Mouse (Mus musculus) heart, embryonic 16.5 days (tissue): ENCODE data around the gene Mrpl58. TPM values are rescaled to one million over a fixed set of nuclear protein-coding genes. Genes with fewer than 3 reads are reported as not detected.

Source experiments
- ATAC-seq: fragments of 200-750 bp; cut with Nextera tagmentation; replicated peaks from 2 replicates; pipeline ENCODE4 v1.8.0; 2017; ENCODE audit warnings: moderate number of reproducible peaks; ENCODE audit not compliant: insufficient read depth, low FRiP score; ENCODE audit errors: extremely low read depth
- H3K27ac ChIP-seq: fragments of 300-500 bp; sonication (generic); 2 replicates; pipeline ENCODE4 v1.5.1; 2014; ENCODE audit warnings: mild to moderate bottlenecking, low read length, control low read depth, moderate library complexity
- H3K27me3 ChIP-seq: fragments of 300-500 bp; sonication (generic); 2 replicates; pipeline ENCODE4 v1.6.1; 2014; ENCODE audit warnings: low read length, mixed read lengths; ENCODE audit not compliant: control insufficient read depth, insufficient read depth
- H3K36me3 ChIP-seq: fragments of 300-500 bp; sonication (generic); 2 replicates; pipeline ENCODE4 v1.6.1; 2014; ENCODE audit not compliant: control insufficient read depth, insufficient read depth
- H3K4me1 ChIP-seq: fragments of 300-500 bp; sonication (generic); 2 replicates; pipeline ENCODE4 v1.6.1; 2014; ENCODE audit warnings: low read length, mixed read lengths; ENCODE audit not compliant: control insufficient read depth, insufficient read depth
- H3K4me2 ChIP-seq: fragments of 300-500 bp; sonication (generic); 2 replicates; pipeline ENCODE4 v1.6.1; 2014; ENCODE audit warnings: low read depth, mild to moderate bottlenecking, control low read depth, low read length
- H3K4me3 ChIP-seq: fragments of 300-500 bp; sonication (generic); 2 replicates; pipeline ENCODE4 v1.5.1; 2014; ENCODE audit warnings: mild to moderate bottlenecking, control low read depth, low read length
- H3K9ac ChIP-seq: fragments of 300-500 bp; sonication (generic); 2 replicates; pipeline ENCODE4 v1.6.1; 2014; ENCODE audit warnings: low read length, control low read depth
- H3K9me3 ChIP-seq: fragments of 300-500 bp; sonication (generic); replicated peaks from 2 replicates; pipeline ENCODE4 v1.6.1; 2016; ENCODE audit warnings: low read length; ENCODE audit not compliant: control insufficient read depth
- WGBS: fragments of 180-500 bp; shearing (Covaris S2); extraction: QIAGEN DNeasy Blood & Tissue Kit; methylation state at CpG from one replicate; pipeline ENCODE4 v1.1.7; 2014; 5-methylcytosine and 5-hydroxymethylcytosine counted together
- polyA plus RNA-seq: library from polyadenylated mRNA; unstranded; fragments of >200 nt; fragmentation: Nextera tagmentation; extraction: Ambion mirVana; gene quantifications from 2 replicates; pipeline ENCODE4 v1.2.1, GENCODE M21; 2015

Mrpl58 gene
- polyA plus RNA-seq, 1 experiment from 2014 or later: 179 TPM

- Histone ChIP-seq H3K9me3 (no peaks in the 10 kb centered on the region), H3K27me3 (no peaks in the 10 kb centered on the region), H3K4me1 (peaks cover 3% of the 10 kb centered on the region; the same call in 1 of the 2 replicates), H3K4me3 (no peak overlapping the region), H3K9ac (peak overlapping the region; percentile 18; the same call in 1 of the 2 replicates), H3K36me3 (peaks cover 37% of the 10 kb centered on the region), H3K27ac (peak overlapping the region; percentile 44), H3K4me2 (0 out of 2 replicates have a peak overlapping the region, but pooled peaks have one; percentile 8)
- 35% methylated on average over 20 of the region's 20 CpGs for WGBS
- peak; percentile 71 for ATAC-seq
Observed at GRCm38 (mm10) chr11:115427482-115428331, 24.2 kb downstream of the Mrpl58 start.

- H3K27me3 ChIP-seq: no peaks in the 10 kb centered on the region
- H3K9ac ChIP-seq: no peak overlapping the region
- H3K27ac ChIP-seq: no peak overlapping the region
- no peak overlapping the region for H3K4me3 ChIP-seq
- peaks cover 3% of the 10 kb centered on the region; the same call in 1 of the 2 replicates for H3K4me1 ChIP-seq
- H3K36me3 ChIP-seq: peaks cover 37% of the 10 kb centered on the region
- ATAC-seq: no peak
- H3K4me2 ChIP-seq: no peak overlapping the region
- WGBS: 81% methylated on average over 7 of the region's 7 CpGs
- no peaks in the 10 kb centered on the region for H3K9me3 ChIP-seq
Observed at GRCm38 (mm10) chr11:115429307-115429706, 25.8 kb downstream of the Mrpl58 start.

GRCm38 (mm10) chr11:115430561-115430960, 27.0 kb downstream of the Mrpl58 start:
- Histone ChIP-seq H3K4me3 (no peak overlapping the region), H3K4me2 (no peak overlapping the region), H3K9me3 (no peaks in the 10 kb centered on the region), H3K36me3 (peaks cover 28% of the 10 kb centered on the region), H3K27me3 (no peaks in the 10 kb centered on the region), H3K9ac (no peak overlapping the region), H3K4me1 (peaks cover 9% of the 10 kb centered on the region), H3K27ac (no peak overlapping the region)
- WGBS: 90% methylated on average over 6 of the region's 6 CpGs
- ATAC-seq: no peak

DNA sequence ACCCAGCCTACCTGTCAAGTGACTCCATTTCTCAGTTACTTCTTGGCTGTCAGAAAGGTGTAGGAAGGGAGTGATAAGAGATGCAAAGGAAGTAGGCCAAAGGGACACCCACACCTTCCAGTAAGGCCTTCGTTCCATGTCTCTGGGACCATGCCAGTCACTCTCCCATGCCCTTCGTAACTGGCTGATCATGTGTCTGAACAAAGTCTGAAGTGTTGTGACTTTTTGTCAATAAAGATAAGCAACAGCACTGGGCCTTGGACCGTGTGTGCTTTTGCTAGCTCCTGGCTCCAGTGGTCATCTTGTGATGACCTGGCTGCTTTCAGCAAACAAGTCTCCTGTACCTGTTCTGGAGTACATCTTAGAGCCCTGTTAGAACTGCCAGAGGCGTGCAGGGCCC, 29.3 kb downstream of the Mrpl58 start:
- 71% methylated on average over 4 of the region's 4 CpGs for WGBS
- ATAC-seq: no peak
- H3K9ac ChIP-seq: no peak overlapping the region
- H3K4me1 ChIP-seq: peaks cover 12% of the 10 kb centered on the region
- H3K27me3 ChIP-seq: no peaks in the 10 kb centered on the region
- no peaks in the 10 kb centered on the region for H3K9me3 ChIP-seq
- no peak overlapping the region for H3K4me3 ChIP-seq
- H3K36me3 ChIP-seq: peaks cover 28% of the 10 kb centered on the region
- no peak overlapping the region for H3K4me2 ChIP-seq
- no peak overlapping the region for H3K27ac ChIP-seq

DNA sequence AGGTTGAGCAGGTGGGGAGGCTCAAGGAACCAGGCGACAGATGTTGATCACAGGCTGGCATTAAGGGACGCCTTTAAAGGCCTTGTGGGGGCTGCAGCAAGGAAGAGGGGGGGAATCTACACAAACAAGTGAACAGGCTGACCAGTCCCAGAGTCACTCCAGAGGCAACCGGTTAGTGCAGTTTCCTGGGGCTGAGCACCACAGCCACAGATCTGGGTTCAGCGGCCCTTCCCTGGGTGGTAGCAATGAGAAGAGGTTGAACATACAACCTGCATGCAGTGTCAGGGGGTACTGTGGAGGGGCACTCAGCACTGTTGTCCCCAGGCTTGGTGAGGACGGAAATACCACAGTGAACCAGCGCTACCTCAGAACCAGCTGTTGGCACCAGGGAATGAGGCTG, 29.8 kb downstream of the Mrpl58 start:
- Histone ChIP-seq H3K36me3 (peaks cover 28% of the 10 kb centered on the region), H3K27me3 (no peaks in the 10 kb centered on the region), H3K9me3 (no peaks in the 10 kb centered on the region), H3K4me1 (peaks cover 12% of the 10 kb centered on the region), H3K27ac (no peak overlapping the region), H3K4me2 (no peak overlapping the region), H3K4me3 (no peak overlapping the region), H3K9ac (no peak overlapping the region)
- 82% methylated on average over 6 of the region's 6 CpGs for WGBS
- ATAC-seq: no peak

- Histone ChIP-seq H3K9ac (peak overlapping the region; percentile 70), H3K4me1 (peaks cover 12% of the 10 kb centered on the region), H3K27me3 (no peaks in the 10 kb centered on the region), H3K4me2 (peak overlapping the region; percentile 75), H3K4me3 (peak overlapping the region; percentile 48), H3K27ac (0 out of 2 replicates have a peak overlapping the region, but pooled peaks have one; percentile 13), H3K9me3 (0 out of 2 replicates have a peak, but pooled peaks cover 2% of the 10 kb centered on the region), H3K36me3 (peaks cover 12% of the 10 kb centered on the region; the same call in 1 of the 2 replicates)
- WGBS: 7% methylated on average over 31 of the region's 31 CpGs
- peak; percentile 50; the same call in 1 of the 2 replicates for ATAC-seq
Observed at GRCm38 (mm10) chr11:115435596-115436337, 32.2 kb downstream of the Mrpl58 start.

DNA sequence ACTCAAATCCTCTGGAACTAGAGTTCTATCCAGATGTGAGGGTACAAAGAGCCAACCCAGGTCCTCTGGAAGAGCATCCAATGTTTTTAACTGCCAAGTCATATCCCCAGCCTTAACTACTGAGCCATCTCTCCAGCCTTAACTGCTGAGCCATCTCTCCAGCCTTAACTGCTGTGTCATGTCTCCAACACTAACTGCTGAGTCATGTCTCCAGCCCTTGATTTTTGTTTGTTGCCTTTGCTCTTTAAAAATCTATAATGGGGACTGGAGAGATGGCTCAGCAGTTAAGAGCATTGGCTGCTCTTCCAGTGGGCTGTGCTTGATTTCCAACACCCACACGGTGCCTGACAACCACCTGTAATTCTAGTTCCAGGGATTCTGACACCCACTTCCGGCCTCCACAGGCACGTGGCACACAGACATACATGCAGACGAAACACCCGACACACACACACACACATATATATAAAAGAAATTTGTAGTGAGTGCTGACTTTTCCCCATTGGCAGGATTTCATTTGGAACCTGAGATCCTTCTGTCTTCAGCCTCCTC, 34.1 kb downstream of the Mrpl58 start:
- WGBS: 62% methylated on average over 5 of the region's 5 CpGs
- Histone ChIP-seq H3K4me3 (no peak overlapping the region), H3K4me2 (no peak overlapping the region), H3K36me3 (no peaks in the 10 kb centered on the region), H3K9me3 (0 out of 2 replicates have a peak, but pooled peaks cover 2% of the 10 kb centered on the region), H3K4me1 (peaks cover 12% of the 10 kb centered on the region), H3K9ac (no peak overlapping the region), H3K27ac (no peak overlapping the region), H3K27me3 (no peaks in the 10 kb centered on the region)
- ATAC-seq: no peak

GRCm38 (mm10) chr11:115439326-115439725, 35.8 kb downstream of the Mrpl58 start:
- no peak for ATAC-seq
- Histone ChIP-seq H3K4me2 (no peak overlapping the region), H3K9me3 (0 out of 2 replicates have a peak, but pooled peaks cover 2% of the 10 kb centered on the region), H3K27me3 (no peaks in the 10 kb centered on the region), H3K9ac (no peak overlapping the region), H3K27ac (no peak overlapping the region), H3K4me1 (peaks cover 12% of the 10 kb centered on the region), H3K4me3 (no peak overlapping the region), H3K36me3 (no peaks in the 10 kb centered on the region)
- 81% methylated on average over 3 of the region's 3 CpGs for WGBS
